Mouse (Mus musculus) left cerebral cortex, postnatal 10 days (tissue): ENCODE results near the gene Dnajb1. TPM values are rescaled to one million over a fixed set of nuclear protein-coding genes. Genes with fewer than 3 reads are reported as not detected.

Source experiments
- DNase-seq, 2 experiments: peaks; one replicate each; pipeline ENCODE4 v3.0.0; 2021 to 2022; ENCODE audit warnings: low spot score in 2 of 2, mixed read lengths in 1 of 2; ENCODE audit errors: extremely low spot score in 1 of 2
- intact Hi-C: fragments of 180-260 bp; cut with DNase I; formaldehyde crosslinking; loops from one replicate; pipeline ENCODE4 v1.15.1; 2025
- total RNA-seq, 2 experiments: library from RNA; stranded (reverse); gene quantifications; 2 replicates each; pipeline ENCODE4 v1.2.3; 2021

Gene Dnajb1
- total RNA-seq, 2 experiments from 2014 or later: 35.9 to 36.3 TPM

DNA sequence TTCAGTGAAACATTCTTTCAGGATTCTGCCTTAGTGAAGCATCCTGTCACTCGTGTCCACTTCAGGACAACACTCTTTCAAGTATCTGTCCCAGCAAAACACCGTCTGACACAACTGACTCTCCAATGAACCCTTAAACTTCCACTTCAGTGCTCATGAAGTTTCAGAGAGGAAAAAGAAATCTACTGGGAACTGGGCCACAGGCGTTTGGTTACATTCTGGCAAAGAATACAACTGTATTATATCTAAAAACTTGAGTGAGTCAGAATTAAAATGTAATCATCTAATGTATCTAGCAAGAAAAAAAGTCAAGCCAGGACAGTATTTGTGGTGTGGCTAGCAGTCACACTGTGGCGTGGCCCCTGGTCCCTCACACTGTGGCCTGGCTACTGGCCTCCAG is 30.9 kb downstream of the Dnajb1 start:
- intact Hi-C loops: no loop called here
- no peak for DNase-seq

DNA sequence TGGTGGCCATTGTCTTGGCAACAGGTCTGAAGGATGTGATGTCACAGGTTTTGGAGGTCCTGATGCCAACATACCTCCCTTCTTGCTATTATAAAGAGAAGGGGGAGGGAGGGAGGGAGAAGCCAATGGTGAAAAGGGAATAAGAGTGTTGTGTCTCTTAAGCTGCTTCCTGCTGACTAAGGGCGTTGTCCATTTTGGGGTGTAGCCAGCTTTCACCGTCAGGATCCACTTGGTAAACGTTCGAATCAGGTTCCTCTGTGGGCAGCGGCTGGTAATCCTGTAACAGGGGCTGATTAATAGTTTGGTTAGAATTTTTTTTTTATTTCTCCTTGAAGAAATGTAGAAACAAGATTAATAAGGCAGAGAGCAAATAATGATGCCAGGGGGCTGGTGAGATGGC is 31.7 kb downstream of the Dnajb1 start:
- no peak for DNase-seq
- intact Hi-C loops: no loop called here

- intact Hi-C loops: no loop called here
- no peak for DNase-seq
These were observed 39.5 kb downstream of the Dnajb1 start for GRCm38 (mm10) chr8:83647511-83647910.

- intact Hi-C loops: no loop called here
- DNase-seq: no peak
These were observed 40.0 kb downstream of the Dnajb1 start for GRCm38 (mm10) chr8:83648031-83648430.

- DNase-seq: no peak
- intact Hi-C loops: no loop called here
These were observed 41.7 kb downstream of the Dnajb1 start for GRCm38 (mm10) chr8:83649699-83650098.

DNA sequence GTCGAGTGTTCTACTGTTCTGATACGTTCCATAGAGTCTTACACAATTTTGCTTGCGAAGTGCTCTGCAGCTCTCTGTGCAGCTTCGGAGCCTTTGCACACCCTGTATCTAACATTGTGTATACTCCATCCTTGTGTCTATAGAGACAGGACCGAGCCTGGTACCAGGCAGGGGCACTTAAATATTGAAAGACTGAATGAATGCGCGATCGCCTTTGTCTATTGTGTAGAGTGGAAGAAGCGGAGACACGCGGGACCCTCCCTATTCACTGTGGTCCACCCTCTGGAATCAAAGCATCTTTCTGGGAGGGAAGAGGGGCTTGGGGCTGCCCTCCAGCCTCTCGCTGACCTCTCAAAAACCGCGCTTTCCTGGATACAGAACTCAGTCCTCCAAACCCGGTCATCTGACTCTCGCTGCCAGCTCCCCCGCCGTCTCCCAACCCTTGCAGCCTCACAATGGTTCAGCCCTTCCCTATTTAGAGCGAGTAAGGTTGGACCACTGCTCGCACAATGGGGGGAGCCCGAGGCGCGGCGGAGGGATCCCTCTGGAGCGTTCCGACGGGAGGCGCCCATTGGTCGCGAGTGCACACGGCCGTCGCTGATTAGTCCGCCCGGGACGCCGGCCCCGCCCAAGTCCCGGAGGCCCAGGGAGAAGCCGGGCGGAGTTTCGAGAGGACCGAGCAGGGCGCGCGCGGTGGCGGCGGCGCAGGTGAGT is 44.2 kb downstream of the Dnajb1 start, which contains the start of gene Gipc1:
TSS of gene Gipc1 (plus strand) at position 648 of the 714 bp plus-strand sequence.
- intact Hi-C loops: no loop called here

DNA sequence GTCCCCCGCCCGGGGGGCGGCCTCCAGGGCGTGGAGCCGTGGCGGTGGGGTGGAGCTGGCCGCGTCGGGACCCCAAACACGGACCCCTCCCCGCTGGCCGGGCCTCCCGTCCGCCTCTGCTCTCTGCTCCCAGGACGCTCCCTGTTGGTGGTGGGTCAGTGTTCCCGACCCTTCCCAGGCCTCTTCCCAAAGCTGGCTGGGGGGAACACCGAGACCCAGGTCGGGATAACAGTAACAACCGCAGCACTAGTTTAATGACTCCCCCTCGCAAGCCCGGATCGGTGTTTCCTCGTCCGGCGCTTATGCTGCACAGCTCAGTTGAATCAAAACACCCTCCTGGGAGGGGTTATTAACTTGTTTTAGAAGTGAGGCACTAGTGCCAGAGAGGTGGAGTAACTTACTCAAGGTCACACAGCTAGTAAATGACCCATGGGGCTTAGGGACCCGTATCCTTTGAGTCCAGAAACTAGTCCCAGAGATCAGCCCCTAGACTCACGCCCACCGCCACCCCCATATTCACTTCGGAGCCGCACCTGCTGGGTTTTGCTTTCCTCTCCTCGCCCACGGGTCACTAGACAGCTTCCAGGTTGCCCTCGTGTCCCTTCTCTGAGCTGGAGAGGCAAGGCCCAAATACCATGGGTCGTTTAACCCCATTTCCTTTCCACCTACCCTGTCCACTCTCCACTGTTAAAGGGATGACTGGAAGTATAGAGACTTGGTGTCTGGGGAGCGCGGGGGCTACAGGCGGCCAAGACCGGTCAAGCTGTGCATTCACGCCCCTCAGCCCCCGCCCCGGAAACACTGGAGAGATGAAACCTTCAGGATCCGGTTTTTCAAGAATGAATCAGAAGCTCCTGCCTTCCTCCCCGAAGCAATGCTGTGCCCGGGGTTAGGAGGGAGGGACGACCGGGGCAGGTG is 45.0 kb downstream of the Dnajb1 start:
- peak in 1 of 2 experiments; percentile 61 for DNase-seq
- intact Hi-C loops: no loop called here

More for the DNA sequence above, 44.2 kb downstream of the Dnajb1 start, which contains the start of gene Gipc1:
- DNase-seq: peak; percentile 96 to 98

GRCm38 (mm10) chr8:83653662-83654017 is 45.6 kb downstream of the Dnajb1 start:
- intact Hi-C loops: no loop called here
- no peak for DNase-seq

DNA sequence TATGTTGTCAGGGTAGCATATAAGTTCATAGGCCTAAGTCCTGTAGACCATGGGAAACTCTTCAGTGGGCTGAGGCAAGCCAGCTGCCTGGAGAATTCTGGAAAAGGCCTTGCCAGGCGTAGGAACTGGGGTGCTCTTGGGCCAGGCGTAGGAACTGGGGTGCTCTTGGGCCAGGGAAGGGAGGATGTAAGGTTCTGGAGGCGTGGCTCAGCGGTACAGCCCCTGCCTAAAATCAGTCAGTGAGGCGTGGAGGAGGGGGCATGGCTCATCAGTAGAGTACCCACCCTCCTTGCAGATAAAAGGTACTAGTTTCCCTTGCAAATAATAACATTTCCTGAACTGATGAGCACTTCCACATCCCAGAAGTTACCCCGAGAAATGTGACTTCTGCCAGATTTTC is 46.7 kb downstream of the Dnajb1 start:
- intact Hi-C loops: no loop called here
- no peak for DNase-seq

GRCm38 (mm10) chr8:83656043-83656442 is 48.0 kb downstream of the Dnajb1 start:
- intact Hi-C loops: no loop called here
- no peak for DNase-seq

DNA sequence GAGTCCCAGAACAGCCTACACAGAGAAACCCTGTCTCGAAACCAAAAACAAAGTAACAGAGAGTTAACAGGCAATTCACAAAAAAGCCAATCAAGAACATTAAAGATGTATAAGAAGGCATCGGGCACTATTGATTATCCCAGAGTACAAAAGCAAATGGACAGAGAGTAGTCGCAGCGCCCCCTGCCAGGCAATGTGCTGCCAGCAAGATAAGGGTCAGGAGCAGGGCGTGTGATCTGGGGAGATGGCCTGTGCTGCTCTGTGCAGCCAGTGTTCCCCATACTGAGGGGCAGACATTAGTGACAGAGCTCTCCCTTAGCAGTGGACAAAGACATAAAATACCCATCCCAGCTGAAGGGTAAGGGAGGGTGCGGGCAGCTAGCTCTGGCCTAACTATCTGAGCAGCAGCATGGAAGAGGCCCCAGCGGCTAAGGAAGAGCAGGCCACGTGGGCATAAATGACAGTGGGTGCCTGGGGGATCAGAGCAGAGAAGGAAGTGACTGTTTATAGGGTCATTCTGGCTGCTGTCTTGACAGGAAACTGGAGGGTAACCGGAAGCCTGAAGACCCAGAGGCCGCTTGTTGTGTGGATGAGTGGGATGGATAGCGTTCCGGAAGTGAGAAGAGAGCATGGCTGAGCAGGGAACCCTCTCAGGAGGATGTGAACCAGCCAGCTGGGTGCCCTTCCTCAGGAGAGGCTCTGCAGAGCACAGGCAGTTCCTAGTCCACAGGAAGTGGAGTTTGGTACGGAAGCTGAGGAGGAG is 48.7 kb downstream of the Dnajb1 start:
- intact Hi-C loops: no loop called here
- DNase-seq: peak in 1 of 2 experiments; percentile 57

DNA sequence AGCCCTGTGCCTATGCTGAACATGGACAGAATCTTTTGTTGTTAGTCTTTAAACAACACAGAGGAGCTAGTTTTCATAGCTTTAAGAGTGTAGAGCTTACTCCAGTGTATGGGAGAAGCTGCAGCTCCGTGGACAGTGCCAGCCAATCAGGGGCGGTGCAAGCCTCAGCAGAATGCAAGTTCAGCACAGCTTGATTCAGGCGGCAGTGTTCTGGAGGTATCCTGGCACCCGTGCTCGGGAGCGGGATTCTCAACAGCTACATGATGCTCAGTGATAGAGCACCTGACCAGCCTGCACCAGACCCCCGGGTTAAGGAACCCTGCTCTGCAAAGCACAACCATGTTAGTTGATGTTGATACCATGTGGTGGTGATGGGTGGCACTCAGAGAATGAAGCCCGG is 52.6 kb downstream of the Dnajb1 start:
- DNase-seq: no peak
- intact Hi-C loops: no loop called here

DNA sequence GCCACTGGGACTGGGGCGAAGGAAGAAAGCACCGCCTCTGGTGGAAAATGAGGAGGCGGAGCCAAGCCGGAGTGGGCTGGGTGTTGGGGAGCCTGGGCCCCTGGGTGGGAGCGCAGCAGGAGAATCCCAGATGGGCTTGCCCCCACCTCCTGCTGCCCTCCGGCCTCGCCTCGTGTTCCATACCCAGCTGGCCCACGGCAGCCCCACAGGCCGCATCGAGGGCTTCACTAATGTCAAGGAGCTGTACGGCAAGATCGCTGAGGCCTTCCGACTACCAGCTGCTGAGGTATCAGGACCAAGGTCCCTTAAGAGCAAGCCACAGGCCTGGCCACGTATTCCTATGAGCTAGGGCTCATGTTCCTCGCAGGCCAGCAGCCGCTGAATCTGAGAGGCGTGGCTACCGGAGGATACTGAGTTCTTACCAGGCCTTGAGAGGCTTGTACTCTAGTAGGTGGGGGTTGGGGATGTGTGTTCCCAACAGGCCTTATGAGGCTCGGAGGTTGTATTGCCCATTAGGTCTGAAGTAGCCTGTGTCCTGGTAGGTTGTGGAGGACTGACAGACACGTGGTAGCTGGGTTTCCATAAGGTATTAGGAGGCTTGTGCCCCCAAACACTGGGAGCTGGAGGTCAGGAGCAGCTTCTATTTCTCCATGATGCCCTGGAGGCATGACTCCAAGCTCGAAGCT is 53.1 kb downstream of the Dnajb1 start:
- peak in 1 of 2 experiments; percentile 61 for DNase-seq
- intact Hi-C loops: no loop called here

Other genes with a start within 250 kb of the Dnajb1 start
- 10 to 100 TPM; 10.8 to 11.0 TPM for gene Clgn, start 218.3 kb upstream of the Dnajb1 start, total RNA-seq
- gene Scoc, start 149.8 kb upstream of the Dnajb1 start, total RNA-seq: 100 to 1,000 TPM; 302 to 310 TPM
- gene Olfr370, start 72.4 kb upstream of the Dnajb1 start, total RNA-seq: not detected
- gene Ndufb7, start 41.5 kb upstream of the Dnajb1 start, total RNA-seq: 100 to 1,000 TPM; 141 to 145 TPM
- gene Tecr, start 222 bp upstream of the Dnajb1 start, total RNA-seq: 100 to 1,000 TPM; 642 to 649 TPM
- 10 to 100 TPM; 84.0 to 86.7 TPM for gene Gipc1, start 44.5 kb downstream of the Dnajb1 start, total RNA-seq
- under 1 TPM; 0.71 to 0.77 TPM for gene Ptger1, start 58.5 kb downstream of the Dnajb1 start, total RNA-seq
- 10 to 100 TPM; 73.1 to 75.9 TPM for gene Pkn1, start 91.0 kb downstream of the Dnajb1 start, total RNA-seq
- 10 to 100 TPM; 24.4 to 25.2 TPM for gene Ddx39, start 107.0 kb downstream of the Dnajb1 start, total RNA-seq
- 10 to 100 TPM; 11.4 to 11.7 TPM for gene Adgre5, start 133.1 kb downstream of the Dnajb1 start, total RNA-seq